Mouse (Mus musculus) spleen, adult 2 months (tissue): ENCODE results near the gene Nalcn.

ENCODE experiments used
- CTCF ChIP-seq: fragments of 200-500 bp; IDR thresholded peaks from 2 replicates; pipeline ENCODE4 v1.5.1; 2011; ENCODE audit warnings: mild to moderate bottlenecking, inconsistent platforms; ENCODE audit not compliant: insufficient read depth, insufficient read length, insufficient replicate concordance; ENCODE audit errors: extremely low read depth
- POLR2A ChIP-seq: fragments of 200-500 bp; IDR thresholded peaks from 2 replicates; pipeline ENCODE4 v1.6.1; 2011; ENCODE audit warnings: low read depth, low read length, inconsistent platforms

DNA sequence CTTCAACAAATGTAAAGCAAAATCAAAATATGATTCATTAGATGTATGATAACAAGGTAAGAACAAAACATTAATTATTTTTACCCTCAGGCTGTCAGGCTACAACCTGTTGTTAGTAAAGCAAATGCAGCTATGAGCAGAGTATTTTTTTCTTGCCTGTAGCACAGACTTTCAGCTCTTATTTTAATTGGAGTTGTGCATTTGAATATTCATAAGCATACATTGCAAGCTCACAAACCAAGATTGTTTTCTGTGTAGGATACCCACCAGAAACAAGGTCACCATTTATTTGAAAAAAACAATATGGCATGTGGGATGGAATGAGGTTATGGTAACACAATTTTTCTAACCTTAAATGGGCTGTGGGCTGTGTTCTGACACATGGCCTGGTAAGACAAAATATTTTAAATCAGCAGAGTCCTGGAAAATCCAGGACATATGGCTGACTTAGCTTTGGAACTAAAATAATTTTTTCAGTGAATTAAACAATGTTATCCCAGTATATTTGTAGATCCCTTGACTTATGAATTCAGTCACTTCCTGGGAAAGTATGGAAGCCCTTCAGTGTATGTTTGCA, 394.2 kb downstream of the Nalcn start:
- TF ChIP-seq CTCF (no peak), POLR2A (no peak)
